Mouse (Mus musculus) 416B (cell line): ENCODE measurements around the gene Cfap46.

Experiments used
- DNase-seq: peaks from one replicate; pipeline ENCODE4 v3.0.0; 2011; ENCODE audit warnings: low read depth

Cfap46 gene

GRCm38 (mm10) chr7:139683706-139684552, at the start of gene Cfap46:
Gene Cfap46, minus strand, starts transcription at chr7:139683817.
- DNase-seq: peak; percentile 84

DNA sequence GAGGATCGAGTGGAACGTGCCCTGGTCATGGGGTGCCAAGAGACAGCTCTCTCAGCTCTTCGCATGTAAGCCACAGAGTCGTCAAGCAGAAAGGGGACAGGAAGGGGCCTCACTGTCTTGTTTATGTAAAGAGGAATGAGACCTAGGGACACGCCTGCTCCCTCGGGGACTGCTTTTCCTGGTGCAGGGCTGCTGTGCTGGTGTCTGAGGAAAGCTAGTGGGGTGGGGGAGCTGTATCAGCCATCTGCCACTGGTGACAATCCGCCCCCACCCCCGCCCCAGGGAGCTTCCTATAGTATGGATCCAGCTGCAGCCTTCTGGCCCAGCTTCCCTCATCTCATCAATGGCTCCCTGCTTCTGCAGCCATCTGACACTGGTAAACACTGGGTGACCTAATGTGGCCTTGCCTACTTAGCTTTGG, 47.7 kb upstream of the Cfap46 start:
- no peak for DNase-seq

- DNase-seq: no peak
These were observed 43.5 kb upstream of the Cfap46 start for GRCm38 (mm10) chr7:139727072-139727471.

DNA sequence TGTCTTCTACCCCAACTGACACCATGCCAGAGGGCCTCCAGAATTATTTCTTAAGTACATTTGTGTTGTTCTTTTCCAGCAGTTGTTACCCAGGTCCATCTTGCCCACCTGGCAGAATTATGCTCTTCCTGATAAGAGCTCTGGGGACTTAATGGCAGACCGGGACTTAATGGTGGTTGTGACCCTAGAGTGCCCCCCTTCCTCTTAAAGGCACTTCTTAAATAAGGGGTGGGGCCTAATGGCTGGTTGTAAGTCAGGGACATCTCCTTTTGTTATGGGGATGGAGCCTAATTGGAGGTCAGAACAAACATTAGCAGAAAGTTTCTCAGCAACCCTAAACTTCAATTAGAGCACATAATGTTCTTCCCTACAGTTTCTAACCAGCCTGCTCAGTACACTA, 42.0 kb upstream of the Cfap46 start:
- DNase-seq: no peak

DNA sequence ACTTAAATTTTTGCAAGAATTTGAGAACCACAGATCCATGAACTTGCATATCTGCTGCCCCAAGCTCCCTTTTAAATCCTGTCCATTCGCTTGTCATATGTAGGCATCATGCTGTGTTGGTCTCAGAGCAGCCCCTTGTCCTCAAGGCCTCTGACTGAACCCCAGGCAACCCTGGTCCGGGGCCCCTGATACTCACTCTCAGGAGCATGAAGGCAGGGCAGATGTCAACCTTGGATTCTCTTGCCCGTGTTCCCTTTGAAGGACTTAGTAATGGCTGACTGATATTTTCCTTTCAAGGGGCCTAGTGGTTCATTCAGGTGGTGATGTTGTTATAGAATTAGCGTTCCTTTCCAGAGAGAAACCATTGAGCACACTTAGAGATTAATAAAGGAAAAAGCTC, 40.4 kb upstream of the Cfap46 start:
- no peak for DNase-seq

DNA sequence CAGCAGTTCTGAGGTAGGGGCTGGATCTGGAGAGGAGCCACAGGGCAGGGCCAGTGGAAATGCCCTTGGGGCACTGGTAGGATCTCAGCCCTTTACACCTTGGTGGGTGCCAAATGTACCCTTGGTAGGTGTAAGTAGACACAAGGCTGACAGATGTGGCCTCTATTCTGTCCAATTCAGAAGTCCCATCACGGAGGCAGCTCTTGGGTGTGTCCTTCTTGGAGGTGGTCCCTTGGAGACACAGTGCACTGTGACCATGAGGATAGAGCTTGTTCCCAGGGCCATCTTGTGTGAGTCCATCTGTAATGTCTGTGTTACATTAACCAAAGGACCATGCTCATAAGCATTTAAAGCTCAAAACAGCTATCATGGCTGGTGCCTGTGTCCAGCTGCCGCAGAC, 37.6 kb upstream of the Cfap46 start:
- no peak for DNase-seq

DNA sequence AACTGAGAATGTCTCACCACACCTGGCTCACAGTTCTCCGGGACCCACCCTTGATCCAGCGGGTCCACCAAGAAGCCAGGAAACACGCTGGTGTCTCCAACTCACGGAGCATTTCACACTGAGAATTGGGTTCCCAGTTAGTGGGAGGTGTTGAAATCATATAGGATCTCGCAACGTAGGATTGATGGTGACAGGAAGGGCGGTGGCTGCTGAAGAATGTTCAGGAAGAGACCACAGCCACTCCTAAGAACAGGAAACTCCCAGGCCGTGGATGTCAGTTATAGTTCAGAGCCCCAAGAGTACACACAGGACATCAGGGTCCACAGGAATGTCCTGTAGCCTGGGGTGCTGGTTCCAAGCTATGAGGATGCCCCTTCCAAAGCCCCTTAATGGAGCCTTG, 34.2 kb upstream of the Cfap46 start:
- DNase-seq: no peak

DNA sequence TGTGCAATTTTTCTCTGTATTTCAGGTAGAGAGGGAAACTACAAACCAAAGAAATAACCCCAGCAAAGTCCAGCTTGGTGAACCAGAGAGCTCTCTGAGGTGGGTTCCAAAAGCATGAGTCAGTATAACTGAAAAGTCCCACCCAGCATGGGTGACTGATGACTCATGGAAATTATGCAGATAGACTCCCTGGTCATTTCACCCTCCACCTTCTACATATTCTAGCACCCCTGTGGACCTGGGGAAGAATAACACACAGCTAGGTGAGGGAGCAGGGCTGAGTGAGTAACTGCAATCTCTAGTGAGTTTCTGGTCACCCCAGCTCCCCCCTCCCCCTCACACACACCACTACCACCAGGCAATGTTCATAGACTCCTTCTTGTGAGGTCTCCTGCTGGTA, 28.2 kb upstream of the Cfap46 start:
- peak; percentile 20 for DNase-seq

GRCm38 (mm10) chr7:139706411-139707120, 22.9 kb upstream of the Cfap46 start:
- DNase-seq: no peak

GRCm38 (mm10) chr7:139705781-139706180, 22.2 kb upstream of the Cfap46 start:
- DNase-seq: no peak

- DNase-seq: peak; percentile 85
These were observed 21.5 kb upstream of the Cfap46 start for GRCm38 (mm10) chr7:139705081-139705480.

DNA sequence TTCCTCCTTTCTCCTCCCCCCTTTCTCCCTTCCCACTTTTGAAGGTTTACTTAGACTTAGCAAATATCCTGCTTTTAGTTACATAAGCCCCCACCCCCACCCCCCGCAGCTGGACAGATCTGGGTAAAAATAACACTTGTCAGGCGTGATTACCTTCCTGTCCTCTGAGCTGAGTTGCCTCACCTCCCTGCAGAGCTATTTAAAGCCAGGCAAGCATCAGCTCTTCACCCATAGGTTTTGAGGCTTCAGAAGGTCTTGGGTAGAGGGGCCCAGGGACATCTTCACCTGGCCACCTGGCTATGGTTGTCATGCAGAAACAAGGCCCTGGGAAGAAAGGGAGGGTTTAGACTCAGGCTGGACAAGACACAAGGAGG, 20.2 kb upstream of the Cfap46 start:
- DNase-seq: peak; percentile 50

- DNase-seq: peak; percentile 70
These were observed 19.7 kb upstream of the Cfap46 start for GRCm38 (mm10) chr7:139703146-139703825.

- no peak for DNase-seq
These were observed 18.2 kb upstream of the Cfap46 start for GRCm38 (mm10) chr7:139701651-139702301.

DNA sequence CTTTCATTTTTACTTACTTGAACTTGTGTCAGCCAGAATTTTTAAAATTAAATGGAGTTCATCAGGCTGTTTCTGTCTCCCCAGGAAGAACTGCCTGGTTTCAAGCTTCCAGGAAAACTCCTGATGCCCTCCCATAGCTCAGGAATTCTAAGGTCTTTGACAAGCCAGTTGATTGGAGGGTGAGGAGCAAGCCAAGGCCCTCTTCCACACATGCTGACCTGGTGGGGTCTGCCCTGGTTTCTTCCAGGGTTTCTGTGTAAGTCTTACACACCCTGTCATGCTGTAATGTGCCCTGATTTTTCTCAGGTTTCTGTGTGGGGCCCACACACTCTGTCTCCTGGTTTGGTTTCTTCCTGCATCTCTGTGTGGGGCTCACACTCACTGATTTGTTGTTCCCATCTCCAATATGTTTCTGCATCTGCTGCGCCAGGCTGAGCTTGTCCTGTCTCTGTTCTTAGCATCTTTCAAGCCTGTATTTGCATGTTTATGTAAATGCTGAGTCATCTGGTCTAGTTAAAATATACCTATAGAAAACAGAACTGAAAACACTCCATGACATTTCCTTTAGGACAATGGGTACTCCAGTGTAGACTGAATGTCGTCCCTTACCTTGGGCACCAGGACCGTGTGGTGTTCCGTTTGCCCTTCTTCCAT, 9.2 kb upstream of the Cfap46 start:
- no peak for DNase-seq

GRCm38 (mm10) chr7:139692211-139692610, 8.6 kb upstream of the Cfap46 start:
- DNase-seq: no peak

GRCm38 (mm10) chr7:139685336-139685735, 1.7 kb upstream of the Cfap46 start:
- DNase-seq: peak; percentile 11

- DNase-seq: peak; percentile 95
These were observed 924 bp upstream of the Cfap46 start for GRCm38 (mm10) chr7:139684553-139684929.

DNA sequence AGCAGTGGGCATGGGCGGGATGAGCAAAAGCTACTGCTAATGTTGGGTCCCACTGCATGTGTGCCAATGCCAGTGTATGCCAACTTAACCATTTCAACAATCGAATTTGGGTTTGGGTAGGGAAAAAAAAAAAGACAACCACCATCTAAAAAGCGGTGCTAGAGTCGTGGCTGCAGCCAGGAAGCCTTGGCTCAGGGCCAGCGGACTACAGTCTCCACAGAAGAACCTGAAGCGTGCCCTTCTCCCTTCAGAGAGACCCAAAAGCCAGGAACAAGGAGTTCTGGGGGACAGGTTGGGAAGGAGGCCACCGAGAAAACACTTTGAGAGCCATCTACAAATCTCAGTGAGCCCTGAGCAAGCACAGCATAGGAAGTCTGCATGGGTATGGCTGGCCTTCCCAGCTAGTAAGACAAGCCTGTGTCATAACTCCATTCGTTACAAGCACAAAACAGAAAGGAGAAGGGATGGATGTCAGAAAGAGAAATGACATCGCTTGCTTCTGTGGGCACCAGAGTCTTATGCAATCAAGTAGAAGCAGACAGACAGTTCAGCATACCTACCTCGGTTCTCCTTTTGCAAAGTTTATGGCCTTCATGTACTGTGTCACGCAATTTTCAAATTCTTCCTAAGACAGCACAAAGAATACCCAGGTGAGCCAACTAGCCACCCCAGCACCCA, 1.6 kb downstream of the Cfap46 start:
- DNase-seq: peak; percentile 20

DNA sequence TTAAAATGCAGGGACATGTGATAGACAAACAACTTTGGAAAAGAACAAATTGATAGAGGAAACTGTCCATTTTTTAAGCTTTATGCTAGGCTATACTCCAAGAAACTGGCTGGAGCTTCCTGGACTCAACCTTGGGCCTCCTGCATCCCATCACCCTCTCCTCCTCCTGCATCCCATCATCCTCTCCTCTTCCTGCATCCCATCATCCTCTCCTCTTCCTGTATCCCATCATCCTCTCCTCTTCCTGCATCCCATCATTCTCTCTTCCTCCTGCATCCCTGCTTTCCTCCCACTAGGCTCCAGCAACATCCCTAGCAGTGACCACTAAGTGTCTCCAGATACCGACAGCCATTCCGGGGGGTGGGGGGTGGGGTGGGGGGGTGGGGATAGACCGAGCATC, 7.2 kb downstream of the Cfap46 start:
- DNase-seq: no peak

DNA sequence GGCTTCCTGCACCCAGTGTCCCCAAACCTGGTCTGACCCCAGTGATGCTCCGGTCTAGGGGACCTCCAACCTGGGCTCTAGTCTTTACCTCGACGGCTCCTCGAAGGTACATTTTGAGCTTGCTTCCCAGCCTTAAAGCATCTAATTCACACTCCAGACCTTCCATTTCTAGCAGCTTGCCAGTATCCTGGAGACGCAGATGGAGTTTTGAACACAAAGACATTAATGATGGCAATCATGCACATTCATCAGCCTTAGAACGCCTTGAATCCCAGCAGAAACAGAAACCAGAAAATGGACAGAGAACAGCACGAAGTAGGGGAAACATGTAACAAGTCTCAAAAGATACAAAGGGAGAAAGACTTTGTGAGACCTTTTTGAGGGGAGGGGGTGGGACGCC, 16.7 kb downstream of the Cfap46 start:
- no peak for DNase-seq
